Mouse (Mus musculus) gastrocnemius, postnatal 25 days (tissue): ENCODE data around the gene Rgs6. TPM values are rescaled to one million over a fixed set of nuclear protein-coding genes. Genes with fewer than 3 reads are reported as not detected.

Experiments
- DNase-seq: peaks from one replicate; pipeline ENCODE4 v3.0.0; 2022
- total RNA-seq, 2 experiments: library from RNA; stranded (reverse); gene quantifications; 1 replicate in 1 of 2; 2 replicates in 1 of 2; pipeline ENCODE4 v1.2.3; 2021

The Rgs6 gene
- total RNA-seq, 2 experiments from 2014 or later, result 0.72 to 1.3 TPM

DNA sequence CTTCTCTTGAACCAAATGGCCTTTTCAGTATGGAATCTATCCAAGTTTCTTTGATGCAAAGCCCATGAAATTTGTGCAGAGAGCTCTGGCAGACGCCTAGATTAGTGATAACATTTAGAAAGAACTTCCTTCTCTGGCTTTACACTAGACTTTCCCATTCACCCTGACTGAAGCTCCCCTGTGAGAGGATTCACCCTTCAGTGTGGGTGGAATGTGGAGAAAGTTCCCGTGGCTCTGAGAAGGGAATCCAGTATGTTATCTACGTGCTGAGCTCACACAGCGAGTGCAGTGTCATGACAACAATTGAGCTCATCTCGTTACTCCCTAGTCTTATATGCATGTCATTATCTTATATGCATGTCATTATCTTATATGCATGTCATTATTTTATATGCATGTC lies 61.9 kb downstream of the Rgs6 start:
- DNase-seq, result no peak

DNA sequence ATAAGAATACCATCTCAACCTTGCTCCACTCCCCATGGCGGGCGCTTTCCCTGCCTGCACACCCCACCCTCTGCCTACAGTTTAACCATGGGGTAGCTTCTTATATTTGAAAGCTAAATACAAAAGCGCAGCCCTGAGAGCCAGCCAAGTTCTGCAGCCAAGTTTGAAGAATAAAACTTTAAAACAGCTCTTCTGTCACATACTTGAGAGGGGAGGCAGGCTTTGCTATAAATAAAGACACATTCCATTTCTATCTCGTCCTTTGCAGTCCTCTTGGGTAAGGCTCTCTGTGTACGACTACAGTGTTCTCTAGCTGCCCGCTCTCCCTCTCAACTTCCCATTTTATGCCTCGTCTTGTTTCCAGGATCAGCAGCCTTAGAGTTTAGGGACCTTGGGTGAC lies 76.5 kb downstream of the Rgs6 start:
- DNase-seq, result no peak

DNA sequence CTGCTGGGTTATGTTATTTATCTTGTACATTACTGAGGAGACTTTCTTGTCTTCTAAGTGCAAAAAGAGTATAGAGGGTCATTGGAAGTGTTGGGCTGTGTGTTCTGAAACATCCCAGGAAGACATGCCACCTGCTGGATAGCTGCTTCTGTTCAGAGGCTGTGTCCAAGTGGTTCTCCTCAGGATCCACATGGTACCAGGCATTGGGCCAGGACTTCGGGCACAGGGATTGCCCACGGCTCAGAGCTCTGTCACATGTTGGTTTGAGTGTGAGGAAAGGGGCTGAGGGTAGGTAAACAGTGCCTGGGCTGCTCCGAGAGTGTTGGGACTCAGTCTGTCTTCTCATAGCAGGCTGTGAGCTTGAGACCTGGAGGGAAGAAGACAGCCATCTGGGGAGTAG lies 79.3 kb downstream of the Rgs6 start:
- DNase-seq, result no peak

DNA sequence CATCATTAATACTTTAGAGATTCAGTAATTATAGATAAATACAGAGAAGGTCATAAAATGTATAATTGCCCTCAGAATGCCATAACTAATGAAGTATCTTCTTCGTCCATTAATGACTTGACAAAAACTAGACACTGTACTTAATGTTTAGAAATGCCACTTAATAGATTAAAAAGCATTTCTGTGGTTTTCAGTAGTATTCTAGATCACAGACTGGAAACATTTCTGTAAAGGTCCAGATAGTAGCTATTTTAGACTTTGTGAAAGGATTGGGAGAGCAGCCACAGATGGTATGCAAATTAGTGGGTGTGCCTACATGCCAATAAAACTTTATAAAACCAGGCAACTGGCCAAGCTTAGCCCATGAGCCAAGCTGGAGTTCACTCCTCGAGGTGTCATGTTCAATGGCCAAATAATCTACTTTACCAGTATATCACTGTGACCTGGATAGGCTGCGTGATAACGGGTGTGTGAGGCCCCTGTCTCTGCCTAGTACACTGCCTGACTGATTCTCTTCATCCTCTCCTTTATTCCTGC lies 82.2 kb downstream of the Rgs6 start:
- no peak for DNase-seq

DNA sequence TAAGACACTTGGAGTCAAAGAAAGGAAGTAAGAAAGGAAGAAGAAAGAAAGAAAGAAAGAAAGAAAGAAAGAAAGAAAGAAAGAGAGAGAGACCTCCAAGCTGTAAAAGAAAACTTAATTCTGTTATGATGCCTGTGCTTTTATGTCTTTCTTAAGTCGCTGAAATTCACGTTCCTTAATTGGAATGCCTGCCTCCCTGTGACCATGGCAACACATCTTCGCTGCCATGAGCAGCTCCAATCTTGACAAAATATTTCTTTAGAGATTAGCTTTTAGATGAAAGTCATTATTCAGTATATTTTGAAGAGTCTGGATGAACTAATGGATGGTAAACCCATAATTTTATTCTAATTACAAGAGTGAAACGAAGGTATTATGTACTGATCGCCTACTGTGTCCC lies 83.5 kb downstream of the Rgs6 start:
- no peak for DNase-seq

DNA sequence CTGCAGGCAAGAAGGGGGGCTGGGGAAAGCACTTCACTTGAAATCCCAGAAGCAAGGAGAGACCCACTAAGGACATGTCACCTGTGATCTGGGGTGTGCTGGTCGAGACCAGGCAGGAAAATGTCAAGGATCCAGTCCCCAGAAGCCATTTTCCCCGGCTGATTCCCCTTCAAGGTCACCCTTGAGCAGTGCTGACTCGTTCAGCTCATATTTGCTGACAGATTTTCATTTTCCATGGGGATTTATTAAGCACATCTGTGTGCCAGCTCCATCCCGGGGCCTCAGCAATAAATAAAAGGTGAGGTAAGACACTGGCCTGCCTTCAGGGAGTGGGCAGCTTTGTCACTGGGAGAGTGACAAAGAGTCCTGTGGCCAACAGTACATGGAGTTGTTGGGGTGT lies 87.0 kb downstream of the Rgs6 start:
- DNase-seq, result no peak

DNA sequence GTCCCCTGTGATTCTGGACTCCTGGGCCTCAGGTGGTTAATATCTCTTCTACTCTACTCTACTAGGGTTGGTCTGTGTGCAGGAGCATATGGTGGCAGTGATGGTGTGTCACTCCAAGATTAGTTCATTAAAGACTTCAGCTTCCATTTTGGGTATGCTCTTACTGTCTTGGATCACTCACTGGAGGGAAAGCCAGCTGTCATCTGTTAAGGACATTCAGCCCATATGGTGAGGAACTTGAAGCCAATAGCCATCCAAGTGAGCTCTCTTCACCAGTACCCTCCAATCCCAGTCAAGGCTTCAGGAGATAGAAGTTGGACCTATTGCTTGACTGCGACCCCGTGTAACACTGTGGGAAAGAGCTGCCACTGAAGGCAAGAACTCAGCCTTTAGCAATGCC lies 98.9 kb downstream of the Rgs6 start:
- DNase-seq, result no peak

DNA sequence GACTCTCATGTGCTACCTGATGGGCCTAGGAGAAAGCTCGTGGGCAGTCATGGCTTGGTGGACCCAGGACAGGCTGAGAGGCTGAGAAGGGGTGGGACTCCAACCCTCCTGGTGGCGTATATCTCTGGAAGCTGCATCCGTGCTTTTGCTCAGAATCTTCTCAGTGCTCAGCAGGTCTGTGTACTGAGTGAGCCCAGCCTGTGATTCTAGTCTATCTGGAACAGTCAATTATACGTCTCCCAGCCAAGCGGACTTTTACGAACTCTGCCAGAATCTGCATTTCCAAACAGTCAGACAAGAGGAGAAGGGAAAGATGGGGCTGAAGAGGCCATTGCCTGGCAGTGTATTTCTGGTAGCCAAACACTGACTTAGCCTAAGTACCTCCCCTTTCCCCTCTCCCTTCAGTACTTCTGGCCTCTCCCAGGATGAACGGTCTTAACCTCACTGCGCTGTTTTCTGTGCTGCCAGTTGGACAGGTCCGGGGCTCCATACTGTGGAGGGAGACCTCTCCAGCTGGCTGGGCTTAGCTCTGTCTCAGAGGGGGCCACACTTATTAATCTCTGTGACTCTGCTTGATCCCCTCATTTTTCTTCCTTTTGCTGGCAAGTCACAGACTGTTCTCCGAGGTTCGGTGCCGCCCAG lies 110.9 kb downstream of the Rgs6 start:
- DNase-seq, result no peak

DNA sequence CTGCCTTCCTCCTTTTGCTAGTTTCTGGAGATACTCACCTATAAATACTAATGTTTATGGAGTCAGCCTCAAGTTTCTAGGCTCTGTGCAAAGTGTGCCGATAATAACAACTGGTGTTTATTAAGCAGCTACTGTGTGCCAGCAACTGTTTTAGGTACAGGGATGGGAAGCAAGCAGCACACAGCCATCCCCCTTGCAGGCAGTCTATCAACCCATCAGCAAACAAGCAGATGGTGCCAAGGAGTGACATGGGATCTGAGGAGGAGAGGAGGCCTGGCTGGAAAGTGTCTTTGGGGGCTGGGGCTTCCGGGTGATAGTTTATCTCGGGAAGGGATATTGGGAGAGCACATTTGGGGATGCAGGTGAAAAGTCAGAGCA lies 111.4 kb downstream of the Rgs6 start:
- DNase-seq, result no peak

DNA sequence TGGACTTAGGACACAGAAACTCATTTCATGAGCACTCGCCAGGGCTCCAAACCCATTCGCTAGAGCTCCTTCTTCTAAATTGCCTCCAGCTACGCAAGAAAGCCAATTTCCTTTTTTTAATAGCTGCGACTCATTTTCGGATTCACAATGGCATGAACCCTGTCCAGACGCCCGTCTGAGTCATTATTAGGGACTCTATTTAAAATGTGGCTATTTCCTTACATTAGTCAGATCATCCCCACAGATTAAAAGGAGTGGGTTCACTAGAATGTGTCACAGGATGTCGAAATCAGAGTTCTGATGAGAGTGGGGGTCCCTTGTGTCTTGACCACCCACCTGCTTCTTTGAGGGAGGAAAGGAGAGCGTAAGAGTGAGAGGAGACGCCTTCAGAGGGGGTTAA lies 112.1 kb downstream of the Rgs6 start:
- DNase-seq, result no peak

DNA sequence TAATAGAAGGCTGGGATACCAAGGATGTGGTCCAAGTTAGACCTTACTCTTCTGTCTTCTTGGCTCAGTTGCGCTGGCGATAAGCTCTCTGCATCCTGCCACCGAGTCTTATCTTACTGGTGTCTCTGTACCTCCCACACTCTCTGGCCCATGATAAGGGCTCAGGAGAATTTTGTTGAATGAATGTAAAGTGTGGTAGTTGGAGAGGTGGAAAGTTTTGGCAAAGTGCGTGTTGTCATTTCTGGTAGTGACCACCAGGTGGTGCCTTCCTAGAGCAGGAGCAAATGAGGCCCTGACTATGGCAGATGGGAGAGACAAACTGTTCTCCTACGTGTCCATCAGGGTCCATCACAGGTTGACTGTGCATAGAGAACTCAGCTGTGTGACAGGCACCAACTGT lies 112.7 kb downstream of the Rgs6 start:
- DNase-seq, result no peak

DNA sequence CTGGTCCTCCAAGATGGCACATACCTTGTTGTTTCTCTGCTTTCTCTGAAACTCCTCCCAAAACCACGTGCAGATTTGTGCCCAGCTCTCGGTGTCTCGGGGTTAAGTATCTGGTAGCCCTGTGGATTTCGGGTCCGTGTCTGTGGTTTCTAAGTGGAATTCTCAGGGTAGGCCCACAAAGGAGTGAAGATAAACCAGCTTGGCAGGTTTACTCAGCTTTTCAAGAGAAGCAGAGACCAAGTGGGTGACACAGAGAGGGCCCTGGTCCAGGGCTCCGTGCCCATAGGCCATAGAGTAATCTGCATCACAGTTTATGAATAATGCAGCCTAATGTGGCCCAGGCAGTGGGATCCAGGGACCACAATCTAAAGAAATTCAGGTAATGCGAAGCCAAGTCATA lies 113.3 kb downstream of the Rgs6 start:
- no peak for DNase-seq

DNA sequence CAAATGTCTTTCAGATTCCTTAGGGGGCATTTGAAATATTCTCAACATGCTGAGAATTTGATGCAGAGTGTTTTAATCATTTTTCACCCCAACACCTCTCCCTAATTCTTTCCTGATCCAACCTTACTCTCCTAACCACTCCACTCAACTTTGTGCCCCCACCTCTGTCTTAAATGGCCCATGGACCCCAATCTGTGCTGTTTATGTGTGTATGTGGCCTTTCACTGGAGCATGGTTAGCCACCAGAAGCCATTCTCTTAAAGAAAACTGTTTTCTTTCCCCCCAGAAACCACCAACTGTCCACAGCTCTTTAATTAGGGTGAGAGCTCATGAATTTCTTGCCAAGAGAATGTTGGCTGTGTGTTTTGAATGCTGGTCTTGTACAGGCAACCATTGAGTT lies 122.3 kb downstream of the Rgs6 start:
- no peak for DNase-seq

DNA sequence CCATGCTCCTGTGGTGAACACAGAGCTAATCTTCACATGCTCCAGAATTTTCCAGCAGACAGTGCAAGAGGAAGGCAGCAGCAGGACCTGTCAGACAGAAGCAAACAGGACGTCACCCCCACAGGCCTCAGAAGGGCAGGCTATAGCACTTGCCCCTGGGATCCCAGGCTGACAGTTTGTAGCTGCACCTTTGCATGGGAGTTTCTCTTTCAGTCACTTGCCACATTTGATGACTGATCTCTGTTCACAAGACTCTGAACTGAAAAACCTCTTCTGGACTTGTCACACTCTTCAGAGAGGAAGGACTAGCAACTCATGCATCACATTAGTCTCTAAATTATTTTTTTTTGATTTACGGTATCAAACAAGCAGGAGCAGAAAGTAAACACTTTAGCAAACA lies 126.2 kb downstream of the Rgs6 start:
- DNase-seq, result no peak

DNA sequence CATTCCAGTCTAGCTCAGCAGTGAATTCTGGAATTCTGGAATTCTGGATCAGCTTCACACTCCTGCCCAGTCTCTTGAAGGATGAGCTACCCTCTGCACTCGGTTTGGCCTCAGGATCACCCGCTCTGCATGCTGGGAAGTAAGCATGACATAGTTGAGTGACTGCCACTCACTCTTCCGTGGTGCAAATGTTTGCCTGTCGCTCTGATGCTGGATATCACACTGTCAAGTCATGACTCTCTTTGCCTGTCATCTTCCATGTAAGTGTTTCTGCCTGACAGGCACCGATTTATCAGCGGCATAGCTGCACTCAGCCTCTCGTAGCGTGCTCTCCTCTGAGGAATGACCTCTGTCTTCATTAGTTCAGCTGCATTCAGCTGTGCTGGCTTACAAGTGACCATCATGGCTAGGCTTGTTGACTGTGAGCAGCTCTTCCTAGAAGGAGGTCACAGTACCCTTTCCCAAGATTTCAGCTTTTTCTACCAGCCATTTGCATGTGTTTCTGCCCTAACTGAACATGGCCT lies 135.0 kb downstream of the Rgs6 start:
- DNase-seq, result no peak

DNA sequence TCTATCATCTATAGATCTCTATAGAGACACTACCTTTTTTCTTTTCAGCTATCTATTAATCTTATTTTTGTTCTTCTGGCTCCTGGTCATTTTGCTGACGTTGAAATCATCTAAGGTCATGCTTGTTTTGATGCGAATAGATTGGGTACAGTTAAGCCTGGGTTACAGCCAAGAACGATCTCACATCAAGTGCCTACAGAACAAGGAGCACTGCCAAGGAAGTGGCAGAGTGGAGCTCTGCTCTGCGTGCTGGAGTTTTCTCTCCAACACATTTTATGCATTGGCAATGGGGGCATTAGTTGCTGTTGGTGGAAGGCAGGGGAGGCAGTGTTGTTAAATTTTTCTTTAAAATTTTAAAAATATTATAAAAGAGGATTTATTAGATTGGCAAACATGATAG lies 138.2 kb downstream of the Rgs6 start:
- DNase-seq, result no peak

DNA sequence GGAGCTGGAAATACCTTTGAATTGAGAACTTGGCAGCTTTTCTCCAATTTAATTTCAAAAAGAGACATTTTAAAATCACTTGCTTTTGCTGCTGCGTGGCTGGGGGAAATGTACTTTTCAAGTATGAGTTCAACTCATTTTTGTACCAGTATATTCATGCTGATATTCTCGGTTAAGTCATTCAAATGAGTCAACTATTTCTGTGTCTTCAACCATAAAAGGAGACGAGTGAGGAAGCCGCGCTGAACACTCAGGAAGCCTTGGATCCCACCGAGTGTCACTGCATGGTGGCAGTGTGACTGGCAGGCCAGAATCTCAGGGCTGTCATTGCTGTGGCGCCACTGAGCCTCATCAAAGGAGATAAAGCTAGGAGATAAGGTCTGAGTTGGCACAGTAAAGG lies 143.5 kb downstream of the Rgs6 start:
- DNase-seq, result no peak

DNA sequence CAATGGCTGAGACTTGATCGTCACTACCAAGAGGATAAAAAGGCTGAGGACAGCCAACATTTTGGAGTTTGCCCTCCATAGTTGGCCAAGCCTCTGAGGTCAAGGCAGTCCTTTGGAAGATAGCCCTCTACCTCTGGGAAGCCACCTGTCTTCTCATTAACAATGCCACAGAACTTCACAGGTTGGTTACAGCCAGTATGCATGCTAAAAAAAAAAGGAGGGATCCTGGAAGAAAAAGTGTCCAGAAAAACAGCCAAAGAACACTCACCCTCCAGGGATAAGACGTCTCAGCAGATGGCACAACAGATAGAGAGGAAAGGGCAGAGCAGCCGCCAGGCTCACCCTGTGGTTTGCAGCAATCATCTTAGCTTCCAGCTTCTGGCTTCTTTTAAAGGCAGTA lies 154.9 kb downstream of the Rgs6 start:
- DNase-seq, result no peak

DNA sequence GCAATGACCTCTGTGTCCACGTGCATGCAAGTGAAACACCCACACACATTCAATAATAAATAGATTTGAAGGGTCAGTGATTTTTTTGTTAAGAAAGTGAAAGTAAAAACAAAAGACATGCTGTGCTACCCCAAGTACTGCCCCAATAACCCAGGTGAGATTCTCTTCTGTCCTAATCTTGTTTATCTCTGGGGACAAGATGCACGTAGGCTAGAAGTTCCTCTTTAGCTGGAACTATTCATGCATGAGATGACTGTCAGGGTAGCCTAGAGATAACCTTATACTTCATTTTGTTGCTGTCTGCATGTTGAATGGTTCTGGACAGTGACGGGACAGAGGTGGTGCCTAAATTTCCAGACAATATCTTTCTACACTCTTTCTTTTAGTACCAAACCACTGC lies 155.9 kb downstream of the Rgs6 start:
- no peak for DNase-seq

DNA sequence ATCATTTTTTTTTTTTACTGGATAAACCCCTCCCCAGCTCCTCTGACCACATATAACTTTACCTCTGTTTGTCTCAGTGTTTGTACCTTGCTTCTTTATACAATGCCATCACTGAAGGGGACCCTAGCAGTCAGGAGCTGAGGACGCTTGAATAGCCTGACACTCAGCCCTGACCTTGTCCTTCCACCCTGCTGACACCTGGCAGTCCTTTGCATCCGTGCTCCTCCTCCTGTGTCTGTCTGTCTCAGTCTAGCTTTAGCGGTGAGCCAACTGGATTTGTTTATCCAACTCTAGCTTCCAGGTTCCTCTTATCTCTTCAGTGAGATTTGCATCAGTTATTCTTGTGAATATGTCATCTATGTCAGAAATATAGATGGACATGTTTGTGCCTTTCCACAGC lies 156.7 kb downstream of the Rgs6 start:
- DNase-seq, result no peak

DNA sequence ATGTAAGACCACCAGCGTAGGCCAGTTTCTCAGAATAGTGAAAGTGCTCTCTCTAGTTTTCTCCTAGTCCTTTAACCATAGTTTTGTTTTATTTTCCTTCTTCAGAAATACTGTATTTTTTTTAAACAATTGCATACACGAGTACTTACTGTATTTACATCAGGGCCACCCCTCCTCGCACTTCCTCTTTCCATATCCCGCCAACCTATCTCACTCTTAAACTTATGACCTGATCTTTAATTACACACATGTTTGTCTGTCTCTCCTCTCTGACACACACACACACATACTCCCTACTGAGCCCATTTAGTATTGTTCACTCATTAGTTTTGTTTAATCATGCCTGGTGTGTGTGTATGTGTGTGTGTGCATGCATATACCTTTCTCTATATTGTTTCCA lies 159.0 kb downstream of the Rgs6 start:
- no peak for DNase-seq

DNA sequence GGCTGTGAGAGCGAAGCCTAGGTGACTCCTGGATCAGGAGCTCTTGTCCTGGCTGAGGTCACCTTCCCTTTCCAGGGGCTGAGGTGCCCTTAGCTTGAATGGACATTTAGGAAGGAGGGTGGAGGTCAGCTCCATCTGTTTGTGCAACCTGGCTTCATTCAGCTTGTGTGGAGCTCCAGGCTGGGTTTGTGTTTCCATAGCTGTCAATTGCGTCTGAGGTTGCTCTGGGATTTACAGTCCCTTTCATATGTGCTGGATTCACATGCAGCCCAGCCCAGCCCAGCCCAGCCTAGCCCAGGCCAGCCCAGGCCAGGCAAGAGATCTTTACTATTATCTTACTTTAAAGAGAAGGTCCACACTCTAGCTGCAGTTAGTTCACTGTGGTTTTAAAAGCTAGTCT lies 163.8 kb downstream of the Rgs6 start:
- DNase-seq, result no peak

DNA sequence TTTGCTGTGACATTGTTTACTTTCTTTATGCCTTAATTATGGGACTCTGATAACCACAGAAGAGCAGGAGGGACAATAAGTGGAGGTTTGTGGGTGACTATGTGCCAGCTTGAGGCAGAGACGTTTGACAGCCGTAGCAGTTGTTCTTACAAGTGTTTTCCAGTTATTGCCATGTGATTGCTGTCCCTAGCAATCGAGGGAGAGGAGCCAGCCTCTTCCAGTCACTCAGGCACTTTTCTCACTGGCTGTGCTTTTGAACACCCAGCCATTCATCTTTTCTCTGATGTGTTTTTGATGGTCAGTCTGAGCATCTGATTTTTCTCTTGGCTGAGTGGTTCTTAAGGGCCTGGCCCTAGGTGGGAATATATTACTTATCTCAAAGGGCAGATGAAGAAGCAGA lies 166.4 kb downstream of the Rgs6 start:
- DNase-seq, result no peak

DNA sequence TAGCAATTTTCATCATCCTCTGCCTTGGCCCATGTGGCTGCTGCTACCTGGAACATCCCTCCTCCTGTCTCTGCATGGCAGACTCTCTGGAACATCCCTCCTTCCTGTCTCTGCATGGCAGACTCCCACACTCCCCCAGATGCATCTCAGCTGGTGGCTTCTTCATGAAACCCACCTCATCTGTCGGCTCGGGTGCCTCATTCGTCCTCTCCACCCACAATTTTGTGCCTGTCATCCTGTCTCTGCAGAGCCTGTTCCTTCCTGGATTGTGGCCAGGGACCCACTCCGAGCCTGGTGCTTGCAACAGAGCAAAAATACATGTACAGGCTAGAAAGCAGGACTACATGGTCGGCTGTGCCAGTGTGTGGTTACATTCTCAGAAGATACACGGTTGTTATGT lies 168.7 kb downstream of the Rgs6 start:
- no peak for DNase-seq

DNA sequence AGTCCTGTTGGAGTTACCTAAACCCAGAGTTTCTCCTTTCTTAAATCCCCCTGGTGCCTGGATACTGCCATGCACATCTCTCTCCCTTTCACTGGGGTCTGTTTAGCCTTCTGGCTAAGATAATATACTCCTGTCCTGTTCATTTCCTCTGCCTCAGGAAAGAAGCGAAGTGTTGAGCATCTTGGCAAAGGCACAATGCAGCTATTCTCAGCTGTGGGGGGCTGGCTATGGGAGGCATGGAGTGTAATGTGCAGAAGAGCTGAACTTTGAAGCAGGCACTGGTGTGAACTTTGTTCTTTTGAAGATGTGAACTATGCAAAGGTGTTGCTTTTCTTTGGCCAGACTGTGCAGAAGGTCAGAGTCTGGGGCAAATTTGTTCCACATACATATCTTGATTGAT lies 169.3 kb downstream of the Rgs6 start:
- no peak for DNase-seq
